8 mouse cellular contexts compared by ENCODE assay signal in the genomic region with DNA sequence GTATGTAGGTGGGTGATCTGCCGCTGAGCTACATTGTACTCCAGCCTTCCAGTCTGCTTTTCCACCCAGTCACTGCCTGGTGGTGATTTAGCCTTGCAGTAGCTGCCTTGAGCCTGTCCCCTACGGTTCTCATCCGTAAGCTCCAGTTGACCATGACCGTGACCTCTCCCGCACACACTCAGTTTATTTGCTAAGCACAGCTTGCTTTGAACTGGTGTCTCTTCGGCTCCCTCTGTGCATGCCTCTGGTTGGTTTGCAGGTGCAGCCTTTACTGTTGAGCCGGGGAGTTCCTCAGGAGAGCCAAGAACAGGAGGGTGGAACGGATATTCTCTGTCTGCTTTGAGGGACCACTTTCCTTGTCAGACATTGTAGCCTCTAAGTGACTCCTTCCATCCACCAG.
A peak's percentile ranks its signal among the peaks of the same experiment; 100 is the strongest.
DNase-seq lines count a peak whose midpoint lies in the region; ATAC-seq and TF ChIP-seq lines count a peak whose summit lies in the region.

No protein-coding gene starts in this region.

- H3K9me3 ChIP-seq in forebrain, embryonic 10.5 days: no peaks in the 10 kb centered on the region
- H3K9me3 ChIP-seq in forebrain, embryonic 16.5 days (ENCODE audit: control insufficient read depth, low read length): no peaks in the 10 kb centered on the region

- no peak overlapping the region for H3K4me3 ChIP-seq in forebrain, embryonic 10.5 days
- no peak overlapping the region for H3K4me3 ChIP-seq in forebrain, embryonic 16.5 days (replicated peaks; ENCODE audit: low read length)
- H3K4me3 ChIP-seq in testis, adult 2 months (ENCODE audit: control insufficient read depth, low read depth, low read length): no peak overlapping the region

- intact Hi-C loops in left cerebral cortex, postnatal 25 days (cut with DNase I): loop anchor here (5.0 kb wide), 1 partner anchor 59 kb away; no protein-coding TSS in a partner anchor

- H3K4me2 ChIP-seq in forebrain, embryonic 16.5 days (ENCODE audit: low read length): no peak overlapping the region

- DNase-seq in forebrain, embryonic 10.5 days (ENCODE audit: extremely low spot score, low spot score): no peak
- DNase-seq in testis, postnatal 10 days (ENCODE audit: low spot score): no peak
- peak; percentile 50 to 51 for DNase-seq in kidney, postnatal 36 days
- peak; percentile 28 for DNase-seq in thymus, postnatal 4 days
- no peak for DNase-seq in left cerebral cortex, adult 11 months (ENCODE audit: low spot score)
- DNase-seq in left cerebral cortex, postnatal 25 days (ENCODE audit: low spot score in 2 of 2): no peak

- no peaks in the 10 kb centered on the region for H3K36me3 ChIP-seq in forebrain, embryonic 10.5 days (replicated peaks)
- no peaks in the 10 kb centered on the region for H3K36me3 ChIP-seq in forebrain, embryonic 16.5 days (ENCODE audit: control insufficient read depth, insufficient read depth)
- no peaks in the 10 kb centered on the region for H3K36me3 ChIP-seq in testis, adult 2 months (ENCODE audit: control insufficient read depth, insufficient read depth, low read length)

- H3K27me3 ChIP-seq in forebrain, embryonic 10.5 days (ENCODE audit: poor library complexity, severe bottlenecking): no peaks in the 10 kb centered on the region
- no peaks in the 10 kb centered on the region for H3K27me3 ChIP-seq in forebrain, embryonic 16.5 days (replicated peaks; ENCODE audit: control insufficient read depth, insufficient read depth, low read length)
- H3K27me3 ChIP-seq in testis, adult 2 months (ENCODE audit: control insufficient read depth, insufficient read depth, low read length): no peaks in the 10 kb centered on the region

- H3K27ac ChIP-seq in forebrain, embryonic 10.5 days: 0 out of 2 replicates have a peak overlapping the region, but pooled peaks have one; percentile 25
- no peak overlapping the region for H3K27ac ChIP-seq in forebrain, embryonic 16.5 days (ENCODE audit: low read length)
- peak overlapping the region; percentile 60; the same call in 1 of the 2 replicates for H3K27ac ChIP-seq in testis, adult 2 months (ENCODE audit: control insufficient read depth, insufficient read depth, low read depth, low read length)

- 74% methylated on average over 8 of the region's 8 CpGs for WGBS in forebrain, embryonic 10.5 days
- WGBS in forebrain, embryonic 16.5 days: 89% methylated on average over 8 of the region's 8 CpGs

- TF ChIP-seq CTCF in testis, adult 2 months (IDR thresholded peaks at IDR 0.05; ENCODE audit: control insufficient read depth, insufficient read depth, insufficient replicate concordance, low read depth, low read length): no peak

- ATAC-seq in forebrain, embryonic 16.5 days: no peak

- H3K9ac ChIP-seq in forebrain, embryonic 16.5 days (replicated peaks; ENCODE audit: low read depth, low read length): no peak overlapping the region

- H3K4me1 ChIP-seq in forebrain, embryonic 10.5 days: peaks cover 51% of the 10 kb centered on the region
- H3K4me1 ChIP-seq in forebrain, embryonic 16.5 days (replicated peaks; ENCODE audit: control insufficient read depth, insufficient read depth, low read length): peaks cover 11% of the 10 kb centered on the region
- peaks cover 5% of the 10 kb centered on the region for H3K4me1 ChIP-seq in testis, adult 2 months (ENCODE audit: control insufficient read depth, insufficient read depth, low read length)

- TF ChIP-seq POLR2A in testis, adult 2 months (IDR thresholded peaks at IDR 0.05; ENCODE audit: control insufficient read depth, low read depth, low read length): no peak

Comparison
In these comparisons a context has a peak if more than half of its experiments do, and no peak if none do; other contexts are left out.
1. DNase-seq: peak in kidney, postnatal 36 days (2 of 2) and thymus, postnatal 4 days (single experiment); none in forebrain, embryonic 10.5 days (single experiment), testis, postnatal 10 days (single experiment), left cerebral cortex, adult 11 months (single experiment) and left cerebral cortex, postnatal 25 days (0 of 2).